Mouse (Mus musculus): ENCODE results near the gene Gm49673. TPM values are rescaled to one million over a fixed set of nuclear protein-coding genes. Genes with fewer than 3 reads are reported as not detected.
A peak's percentile ranks its signal among the peaks of the same experiment; 100 is the strongest.
"Not testable (repeated sequence)": the region's sequence is repeated elsewhere in the genome, so short reads cannot be mapped to it uniquely, and the experiment has no call there.

Gm49673 gene
- not detected in 2 replicates for total RNA-seq (2015; ENCODE audit: low replicate concordance)
- not detected in 2 replicates for total RNA-seq (2017; ENCODE audit: low replicate concordance)

- ATAC-seq (replicated peaks; ENCODE audit: low FRiP score, poor library complexity, severe bottlenecking): peak; percentile 92
These were observed at the start of gene Gm49673, which contains the start of gene Rnaset2a for GRCm38 (mm10) chr17:8147439-8148316. Gm49673 (minus strand) TSS chr17:8147788. Rnaset2a (minus strand) TSS chr17:8148097.

DNA sequence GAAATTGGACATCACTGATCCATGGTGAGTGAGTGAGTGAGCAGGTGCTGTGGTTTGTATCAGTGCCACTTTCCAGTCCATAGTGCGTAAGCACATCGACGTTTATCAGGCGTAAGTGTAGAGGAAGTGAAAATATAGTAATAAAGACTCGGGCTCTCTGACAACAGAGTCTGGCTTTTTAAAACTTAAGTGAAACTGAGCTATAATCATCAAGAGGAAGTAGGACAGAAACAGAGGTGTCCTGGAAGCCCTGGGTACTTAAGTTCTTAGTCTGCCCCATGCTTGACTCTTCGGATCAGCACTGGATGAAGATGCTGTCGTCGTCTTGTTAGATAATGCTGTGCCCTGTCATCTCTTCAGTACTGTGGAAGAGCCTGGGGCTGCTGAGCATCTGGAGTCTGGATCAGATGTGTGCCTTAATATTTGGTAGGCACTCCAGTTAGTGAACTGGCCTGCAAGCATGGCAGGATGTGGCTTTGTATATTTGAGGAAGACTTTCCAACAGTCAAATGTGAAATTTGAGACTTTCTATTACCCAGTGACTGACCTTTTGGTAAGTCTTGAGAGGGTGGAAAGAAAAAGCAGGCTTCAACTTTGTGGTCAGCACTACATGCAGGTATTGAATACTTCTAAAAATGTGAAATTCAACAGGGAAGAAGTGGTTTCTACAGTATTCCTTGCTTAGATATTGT, 48.2 kb upstream of the Gm49673 start:
- no peak for ATAC-seq (replicated peaks; ENCODE audit: low FRiP score, poor library complexity, severe bottlenecking)

- no peak for ATAC-seq (replicated peaks; ENCODE audit: low FRiP score, poor library complexity, severe bottlenecking)
These were observed 46.1 kb upstream of the Gm49673 start for GRCm38 (mm10) chr17:8193678-8194077.

GRCm38 (mm10) chr17:8184217-8184616, 36.6 kb upstream of the Gm49673 start:
- ATAC-seq (replicated peaks; ENCODE audit: low FRiP score, poor library complexity, severe bottlenecking): no peak

DNA sequence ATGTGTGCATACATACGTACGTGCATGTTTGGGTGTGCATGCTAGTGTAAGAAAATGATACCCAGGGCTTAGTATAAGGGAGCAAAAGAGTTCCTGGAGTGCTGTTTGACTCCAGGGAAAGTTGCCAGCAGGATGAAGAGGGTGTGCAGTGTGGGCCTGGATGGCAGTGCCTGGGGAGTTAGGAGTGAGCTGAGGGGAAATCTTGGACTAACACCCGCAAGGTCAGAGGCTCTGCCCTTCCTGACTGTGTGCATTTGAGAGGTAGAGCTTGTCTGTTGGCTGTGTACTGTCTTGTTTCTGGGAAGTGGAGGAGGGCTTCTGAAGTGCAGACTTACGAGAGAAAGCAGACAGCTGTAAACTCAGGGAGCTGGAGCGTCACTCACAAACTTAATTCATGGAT, 36.2 kb upstream of the Gm49673 start:
- ATAC-seq (replicated peaks; ENCODE audit: low FRiP score, poor library complexity, severe bottlenecking): no peak

GRCm38 (mm10) chr17:8177090-8177489, 29.5 kb upstream of the Gm49673 start:
- ATAC-seq (replicated peaks; ENCODE audit: low FRiP score, poor library complexity, severe bottlenecking): no peak

- ATAC-seq (replicated peaks; ENCODE audit: low FRiP score, poor library complexity, severe bottlenecking): no peak
These were observed 23.5 kb upstream of the Gm49673 start for GRCm38 (mm10) chr17:8171081-8171480.

DNA sequence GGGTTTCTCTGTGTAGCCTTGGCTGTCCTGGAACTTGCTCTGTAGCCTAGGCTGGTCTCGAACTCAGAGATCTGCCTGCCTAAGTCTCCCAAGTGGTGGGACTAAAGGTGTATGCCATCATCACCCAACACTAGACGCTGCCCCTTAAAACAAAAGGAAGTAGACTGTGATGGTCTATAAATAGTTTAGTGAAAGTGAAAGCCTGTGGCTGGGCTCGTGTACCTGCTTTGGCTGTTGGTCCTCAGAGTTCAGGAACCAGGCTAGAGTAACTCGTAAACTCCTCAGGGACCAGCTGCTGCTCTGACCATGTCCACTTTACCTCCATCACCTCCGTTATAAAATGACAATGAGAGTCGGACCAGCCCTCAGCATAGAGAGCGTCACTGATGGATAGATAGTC, 22.7 kb upstream of the Gm49673 start:
- no peak for ATAC-seq (replicated peaks; ENCODE audit: low FRiP score, poor library complexity, severe bottlenecking)

- ATAC-seq (replicated peaks; ENCODE audit: low FRiP score, poor library complexity, severe bottlenecking): not testable (repeated sequence)
These were observed 19.8 kb upstream of the Gm49673 start for GRCm38 (mm10) chr17:8167436-8167835.

- ATAC-seq (replicated peaks; ENCODE audit: low FRiP score, poor library complexity, severe bottlenecking): not testable (repeated sequence)
These were observed 18.9 kb upstream of the Gm49673 start for GRCm38 (mm10) chr17:8166454-8166853.

DNA sequence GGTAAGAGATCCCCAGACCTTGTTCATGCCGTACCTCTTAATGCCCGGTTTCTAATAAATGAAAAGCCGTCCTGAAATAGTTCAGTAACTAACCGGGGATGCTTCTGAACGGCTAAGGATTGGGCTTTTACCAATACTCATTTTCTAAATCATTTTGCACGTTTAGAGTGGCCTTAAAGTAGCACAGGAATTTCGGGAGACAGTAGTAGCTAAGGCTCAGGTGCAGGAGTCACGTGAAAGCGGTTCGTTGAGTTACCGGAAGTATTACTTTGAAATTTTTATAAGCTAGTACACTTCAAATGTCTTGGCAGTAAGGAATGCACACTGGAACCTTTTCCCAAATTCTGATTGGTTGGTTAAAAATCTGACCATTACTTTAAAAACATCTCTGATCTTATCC, 18.4 kb upstream of the Gm49673 start:
- not testable (repeated sequence) for ATAC-seq (replicated peaks; ENCODE audit: low FRiP score, poor library complexity, severe bottlenecking)

- ATAC-seq (replicated peaks; ENCODE audit: low FRiP score, poor library complexity, severe bottlenecking): not testable (repeated sequence)
These were observed 18.0 kb upstream of the Gm49673 start for GRCm38 (mm10) chr17:8165608-8165945.

DNA sequence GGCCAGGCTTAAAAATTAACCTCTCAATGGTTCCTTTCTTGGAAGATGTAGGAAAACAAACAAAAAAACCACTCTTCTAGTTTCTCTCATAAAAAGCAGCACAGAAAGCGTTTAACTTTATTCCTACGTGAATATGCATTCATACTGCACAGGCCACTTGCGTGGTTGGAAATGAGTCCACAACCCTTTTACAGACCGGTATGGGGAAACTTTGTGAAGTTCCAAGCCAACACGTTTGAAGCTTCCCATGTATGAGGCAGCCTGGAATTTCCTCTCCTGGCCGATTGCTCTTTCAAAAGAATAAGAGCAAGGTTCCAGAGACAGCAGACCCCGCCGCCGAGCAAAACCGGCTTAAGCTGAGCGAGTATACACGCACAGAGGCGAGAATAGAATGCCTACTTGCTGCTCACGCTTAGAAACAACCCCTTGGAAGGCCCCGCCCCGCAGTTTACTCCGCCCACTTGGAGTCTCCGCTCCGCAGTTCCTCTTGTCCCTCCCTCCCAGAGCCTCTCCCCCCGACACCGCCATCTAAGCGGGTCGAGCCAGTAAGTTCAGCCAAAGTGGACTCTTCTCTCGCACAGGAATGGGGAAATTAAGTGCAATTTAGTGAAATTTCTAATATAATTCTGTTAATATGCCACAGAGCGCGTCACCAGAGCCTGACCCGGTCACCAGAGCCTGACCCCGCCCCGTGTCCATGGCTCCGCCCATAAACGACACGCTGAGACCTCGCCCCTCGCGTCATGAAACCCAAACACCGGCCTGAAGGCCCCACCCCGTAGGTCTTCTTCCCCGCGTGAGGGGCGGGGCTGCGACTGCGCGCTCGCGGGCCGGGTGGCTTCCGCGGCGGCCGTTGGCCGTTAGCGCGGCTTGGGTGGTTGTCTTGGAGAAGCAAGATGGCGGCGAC, 17.4 kb upstream of the Gm49673 start, which contains the start of gene Fgfr1op:
Gene Fgfr1op, plus strand, starts transcription at position 801 of the 907 bp plus-strand sequence.
- ATAC-seq (replicated peaks; ENCODE audit: low FRiP score, poor library complexity, severe bottlenecking): peak; percentile 94

DNA sequence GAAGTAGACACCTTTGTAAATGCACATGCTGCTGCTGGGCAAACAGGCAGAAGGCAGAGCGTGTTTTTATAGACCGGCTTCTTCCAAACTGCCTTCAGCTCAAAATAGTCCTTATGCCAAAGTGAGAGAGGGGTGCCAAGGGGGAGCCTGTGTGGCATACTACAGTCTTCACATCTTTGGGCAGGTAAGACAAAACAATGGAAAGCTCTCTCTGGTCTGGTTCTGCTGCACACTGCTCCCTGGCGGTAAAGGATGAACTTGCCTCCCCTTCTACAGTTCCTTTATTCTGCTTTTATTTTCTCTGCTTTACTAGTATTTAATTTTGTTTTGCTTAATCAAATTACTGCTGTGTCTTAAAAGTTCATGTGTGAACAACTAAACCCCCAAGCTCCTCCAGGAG, 13.4 kb upstream of the Gm49673 start:
- not testable (repeated sequence) for ATAC-seq (replicated peaks; ENCODE audit: low FRiP score, poor library complexity, severe bottlenecking)

DNA sequence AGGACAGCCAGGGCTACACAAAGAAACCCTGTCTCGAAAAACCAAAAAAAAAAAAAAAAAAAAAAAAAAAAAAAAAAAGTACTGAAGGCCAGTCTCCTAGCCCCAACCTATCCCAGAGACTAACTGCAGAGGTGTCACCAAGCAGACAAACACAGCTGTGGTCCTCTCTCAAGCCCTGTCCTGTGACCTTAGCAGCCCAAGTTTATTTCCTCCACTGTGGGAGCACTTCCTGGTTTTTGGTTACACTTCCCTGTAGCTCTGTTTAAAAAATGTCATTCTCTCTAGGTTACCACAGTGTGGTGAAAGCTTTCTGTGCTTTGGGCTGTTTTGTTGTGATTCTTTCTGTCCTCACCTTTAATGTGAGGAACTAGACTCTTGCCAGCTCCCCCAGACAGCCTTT, 11.0 kb upstream of the Gm49673 start:
- not testable (repeated sequence) for ATAC-seq (replicated peaks; ENCODE audit: low FRiP score, poor library complexity, severe bottlenecking)

DNA sequence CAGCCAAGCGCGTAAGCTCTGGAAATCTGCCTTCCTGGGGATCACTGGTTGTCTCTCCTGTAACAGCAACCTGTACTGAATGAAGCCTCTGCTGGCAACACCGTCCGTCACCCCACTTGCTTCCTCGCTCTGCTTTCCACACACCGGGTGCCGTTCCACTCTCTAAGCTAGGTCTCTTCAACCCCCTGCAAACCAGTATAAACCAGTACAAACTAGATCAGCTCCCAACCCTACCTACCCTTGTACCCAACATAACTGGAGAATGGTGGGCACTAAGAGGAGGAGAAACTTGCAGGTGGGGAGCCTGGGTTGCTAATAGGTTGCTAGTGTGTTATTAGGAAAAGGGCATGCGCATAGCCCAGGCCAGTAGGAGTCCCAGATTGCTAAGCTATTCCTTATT, 8.4 kb upstream of the Gm49673 start:
- not testable (repeated sequence) for ATAC-seq (replicated peaks; ENCODE audit: low FRiP score, poor library complexity, severe bottlenecking)

GRCm38 (mm10) chr17:8155010-8155409, 7.4 kb upstream of the Gm49673 start:
- not testable (repeated sequence) for ATAC-seq (replicated peaks; ENCODE audit: low FRiP score, poor library complexity, severe bottlenecking)

- ATAC-seq (replicated peaks; ENCODE audit: low FRiP score, poor library complexity, severe bottlenecking): not testable (repeated sequence)
These were observed 657 bp downstream of the Gm49673 start for GRCm38 (mm10) chr17:8146931-8147330.

DNA sequence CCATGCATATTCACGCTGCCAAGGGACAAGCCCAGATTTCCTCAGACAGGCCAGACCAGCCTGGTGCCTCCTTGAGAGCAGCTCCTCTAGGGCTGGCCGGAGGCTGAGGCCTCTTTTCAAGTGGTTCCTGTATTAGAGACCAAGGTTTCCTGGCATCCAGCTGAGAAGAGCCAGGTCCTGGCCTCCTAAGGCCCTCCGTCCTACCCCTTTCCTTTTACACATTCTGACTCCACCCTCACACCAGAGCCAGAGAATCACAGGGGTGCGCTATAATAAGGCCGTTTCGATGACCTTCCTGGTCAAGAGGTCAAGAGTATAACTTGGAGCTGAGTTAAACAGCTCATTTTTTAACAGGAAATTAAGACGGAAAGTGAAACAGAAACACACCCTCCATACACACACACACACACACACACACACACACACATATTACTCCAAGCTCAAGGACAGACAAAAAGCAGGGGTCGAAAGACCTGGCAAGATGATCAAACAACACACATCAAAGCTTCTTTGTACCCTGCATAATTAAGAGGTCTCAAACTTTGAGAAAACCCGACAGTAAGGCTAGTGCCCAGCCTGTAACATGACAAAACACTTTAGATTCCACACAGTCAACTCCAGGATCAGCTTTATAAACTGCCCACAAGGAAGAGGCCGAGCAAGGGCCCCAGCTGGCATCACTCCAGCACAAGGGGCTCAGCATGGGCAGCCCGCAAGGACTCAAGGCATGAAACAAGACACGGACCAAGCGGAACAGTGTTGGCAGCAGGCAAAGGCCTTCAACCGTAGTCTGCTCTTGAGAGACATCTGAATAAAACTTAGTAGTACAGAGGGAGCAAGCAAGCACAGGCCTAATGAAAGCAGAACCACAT, 3.5 kb downstream of the Gm49673 start:
- ATAC-seq (replicated peaks; ENCODE audit: low FRiP score, poor library complexity, severe bottlenecking): not testable (repeated sequence)
